Mouse (Mus musculus): Measurements from ENCODE around the gene Zfp444.

DNA sequence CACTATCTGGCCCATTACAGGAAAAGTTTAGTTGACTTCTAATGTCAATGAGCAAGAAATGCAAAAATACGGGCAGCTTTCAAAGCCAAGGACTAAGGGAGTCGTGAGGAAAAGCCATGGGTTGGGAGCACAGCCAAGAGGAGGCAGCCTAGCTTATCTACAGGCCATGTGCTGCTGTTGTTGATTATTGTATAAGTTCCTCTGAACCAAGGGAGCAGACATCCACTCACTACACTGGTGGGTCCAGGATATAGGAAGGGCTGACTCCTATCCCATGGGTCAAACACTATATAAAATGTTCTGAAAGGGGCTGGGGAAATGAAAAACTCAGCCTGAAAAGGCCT, 25.1 kb upstream of the Zfp444 start:
- TF ChIP-seq CHD2 (IDR thresholded peaks at IDR 0.05; ENCODE audit: low read depth, low read length) (no peak), ZC3H11A (IDR thresholded peaks at IDR 0.05; ENCODE audit: borderline replicate concordance, low read depth, low read length) (no peak), ZNF384 (IDR thresholded peaks at IDR 0.05; ENCODE audit: low read depth, low read length) (no peak), HCFC1 (IDR thresholded peaks at IDR 0.05; ENCODE audit: borderline replicate concordance, insufficient read depth, low read length) (no peak), MAFK (IDR thresholded peaks at IDR 0.05; ENCODE audit: insufficient read depth, low read depth, low read length) (no peak)
